Mouse (Mus musculus): ENCODE measurements at regions not wholly inside any gene's neighbourhood (a gene's known extent, or its start where the extent isn't known, plus 50 kb on each side); places are given as distances from the start of the nearest gene placed in this dataset.

DNA sequence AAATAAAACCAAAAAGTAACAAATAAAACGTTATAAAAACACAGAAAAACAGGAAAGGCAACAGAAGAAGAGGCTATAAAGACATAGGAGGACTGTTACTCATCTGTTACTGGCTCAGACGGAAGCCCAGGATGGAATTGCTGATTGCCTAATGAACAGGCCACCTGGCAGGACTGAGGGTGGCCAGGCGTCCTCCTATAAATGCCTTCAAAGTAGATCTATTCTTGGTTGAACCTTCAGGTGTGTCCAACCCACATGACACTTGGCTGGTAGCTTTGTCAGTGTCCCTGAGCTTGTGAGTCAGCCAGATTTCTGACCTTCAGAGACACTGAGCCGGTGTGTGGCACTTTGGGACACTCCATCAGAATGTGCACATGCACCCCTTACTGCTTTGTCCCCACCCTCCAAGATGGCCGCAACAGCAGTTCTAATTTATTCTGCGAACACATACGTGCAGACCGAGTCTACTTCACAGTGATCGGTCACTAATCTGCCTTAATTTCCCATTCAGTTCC is 222.5 kb upstream of the Runx1 start:
- DNase-seq = no peak

DNA sequence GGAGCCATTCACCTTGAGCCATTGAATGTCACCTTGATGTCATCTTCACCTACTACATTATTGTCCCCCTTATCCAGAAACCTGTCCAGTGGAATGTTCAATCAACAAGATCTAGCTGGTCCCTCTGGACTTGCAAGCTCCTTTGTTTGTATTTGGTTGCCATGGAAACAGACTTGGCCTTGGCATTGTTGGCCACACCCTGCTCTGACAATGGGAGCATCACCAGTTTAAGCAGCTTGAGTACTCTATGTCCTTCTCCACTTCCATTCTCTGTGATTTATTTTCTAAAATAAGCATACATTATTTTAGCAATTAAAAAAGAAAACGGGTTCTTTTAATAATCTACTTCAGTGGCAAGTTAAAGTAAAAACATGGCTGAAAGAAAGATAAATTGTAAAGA is 221.6 kb upstream of the Runx1 start:
- DNase-seq = no peak

DNA sequence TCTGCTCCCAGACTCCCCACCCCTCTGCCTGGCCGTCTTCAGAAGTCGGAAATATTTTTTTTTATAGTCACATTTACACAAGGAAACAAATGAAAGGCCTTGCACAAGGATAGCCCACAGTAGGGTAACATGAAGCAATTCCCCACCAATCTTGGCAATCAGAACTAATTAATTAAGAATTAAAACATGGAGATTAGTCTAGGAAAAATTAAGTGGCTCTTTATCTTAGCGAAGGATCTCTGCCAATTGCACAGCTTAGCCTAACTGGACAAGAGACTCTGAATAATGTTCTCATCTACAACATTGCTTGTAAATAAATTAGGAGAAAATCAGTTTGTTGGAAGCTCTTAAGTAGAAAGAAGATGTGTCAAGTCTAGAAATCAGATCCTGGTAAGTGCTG is 220.3 kb upstream of the Runx1 start:
- DNase-seq = no peak

DNA sequence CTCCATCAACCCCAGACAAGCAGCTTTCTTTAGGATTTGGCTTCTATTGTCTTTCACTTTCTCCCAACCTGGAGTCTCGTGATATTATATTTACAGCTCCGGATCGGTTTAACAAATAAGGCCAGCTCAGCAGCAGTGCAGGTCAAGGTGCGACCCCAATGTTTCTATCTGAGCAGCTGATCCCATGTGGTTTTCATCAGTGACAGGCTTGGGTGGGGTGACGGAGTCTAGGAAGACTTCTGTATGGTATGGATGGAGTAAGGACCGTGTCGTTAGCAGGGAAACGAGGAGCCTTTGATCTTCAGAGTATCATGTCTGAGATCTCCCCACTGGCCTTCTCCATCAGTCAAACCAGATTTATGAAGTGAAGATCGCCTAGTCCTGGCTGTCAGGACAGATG is 217.4 kb upstream of the Runx1 start:
- DNase-seq = no peak

DNA sequence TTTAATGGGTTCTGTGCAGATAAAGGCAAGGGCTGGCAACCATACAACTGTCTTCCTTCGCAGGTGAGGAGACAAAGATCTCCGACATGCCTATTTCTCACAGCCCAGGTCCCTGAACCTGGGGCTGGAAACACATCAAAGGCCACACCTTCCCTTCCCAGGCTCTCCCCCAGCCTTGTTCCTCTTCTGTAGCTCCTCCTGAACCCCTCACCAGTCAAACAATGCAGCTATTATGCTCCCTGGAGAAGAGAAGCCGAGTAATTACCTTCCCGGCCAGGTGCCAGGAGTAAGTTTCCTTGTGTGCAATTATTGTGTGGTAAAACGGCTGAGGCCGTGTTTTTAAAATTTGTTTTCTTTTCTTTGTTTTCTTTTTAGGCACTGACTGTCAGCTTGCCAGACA is 217.0 kb upstream of the Runx1 start:
- no peak for DNase-seq

DNA sequence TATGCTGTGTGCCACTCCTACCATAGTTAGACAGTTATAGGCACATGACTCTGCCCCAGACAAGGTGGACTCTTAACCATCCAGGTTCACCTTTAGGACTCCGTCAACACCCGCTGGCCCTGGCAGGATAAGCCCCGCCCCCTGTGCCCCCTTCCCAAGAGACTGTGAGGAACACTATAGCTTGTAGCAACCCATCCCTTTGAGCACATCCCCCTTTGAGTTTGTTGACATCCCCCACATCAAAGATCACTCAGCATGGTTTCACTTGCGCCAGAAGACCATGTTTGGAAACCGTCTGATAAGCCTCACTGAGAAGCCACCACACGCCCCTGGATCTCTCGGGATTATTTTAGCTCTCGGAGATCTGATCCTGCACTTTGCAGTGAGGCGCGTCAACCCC is 216.5 kb upstream of the Runx1 start:
- DNase-seq = no peak

DNA sequence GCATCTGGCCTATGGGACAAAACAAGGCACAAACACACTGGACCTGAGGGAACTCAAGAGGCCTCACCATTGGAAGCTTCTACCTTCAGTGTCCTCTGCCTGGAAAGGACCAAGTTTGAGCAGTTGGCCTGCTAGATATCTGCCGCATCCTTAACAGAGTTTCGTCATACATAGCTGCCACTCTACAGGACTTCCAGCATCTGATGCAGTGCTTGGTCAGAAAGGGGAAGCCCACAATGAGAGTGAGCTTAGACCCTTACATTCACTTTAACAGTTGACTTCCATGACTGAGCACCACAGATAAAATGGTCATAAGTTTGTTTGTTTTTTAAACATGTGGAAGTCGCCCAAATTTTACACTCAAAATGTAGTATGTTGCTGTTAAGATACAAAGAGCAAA is 215.9 kb upstream of the Runx1 start:
- no peak for DNase-seq

DNA sequence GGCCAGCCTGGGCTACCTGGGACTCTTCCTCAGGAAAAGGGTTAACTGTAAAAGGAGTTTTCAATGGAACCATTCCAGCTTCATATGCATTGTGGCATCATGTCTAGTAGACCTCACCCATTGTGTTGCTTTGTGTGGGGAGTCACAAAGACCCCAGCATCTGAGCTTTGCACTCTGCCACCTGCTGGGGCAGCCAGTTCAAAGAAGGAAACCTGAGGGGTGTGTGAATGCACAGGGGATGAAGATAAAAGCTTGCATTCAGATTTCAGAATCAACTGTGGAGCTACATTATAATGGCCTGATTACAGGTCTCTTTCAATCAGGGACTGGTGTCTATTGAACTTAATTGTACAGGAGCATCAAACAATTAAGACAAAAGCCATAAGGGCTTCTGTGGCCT is 215.4 kb upstream of the Runx1 start:
- no peak for DNase-seq

DNA sequence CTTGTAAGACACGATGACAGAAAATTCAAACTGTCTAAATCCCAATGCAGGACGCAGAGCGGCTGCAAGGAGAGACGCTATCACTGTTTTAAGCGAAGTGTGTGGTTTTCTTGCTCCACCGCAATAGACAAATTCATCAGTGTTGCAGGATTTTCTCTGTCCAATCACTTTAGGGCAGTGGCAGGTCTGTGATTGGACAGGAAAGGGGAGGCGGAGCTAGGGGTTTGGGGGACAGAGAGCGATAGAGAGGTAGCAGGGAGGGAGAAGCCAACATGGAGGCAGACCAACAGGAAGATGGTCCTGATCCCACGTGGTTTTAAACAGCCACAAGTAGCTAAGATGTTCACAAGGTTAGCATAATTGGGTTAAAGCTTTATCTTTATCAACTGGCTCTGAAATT is 209.7 kb upstream of the Runx1 start:
- no peak for DNase-seq

DNA sequence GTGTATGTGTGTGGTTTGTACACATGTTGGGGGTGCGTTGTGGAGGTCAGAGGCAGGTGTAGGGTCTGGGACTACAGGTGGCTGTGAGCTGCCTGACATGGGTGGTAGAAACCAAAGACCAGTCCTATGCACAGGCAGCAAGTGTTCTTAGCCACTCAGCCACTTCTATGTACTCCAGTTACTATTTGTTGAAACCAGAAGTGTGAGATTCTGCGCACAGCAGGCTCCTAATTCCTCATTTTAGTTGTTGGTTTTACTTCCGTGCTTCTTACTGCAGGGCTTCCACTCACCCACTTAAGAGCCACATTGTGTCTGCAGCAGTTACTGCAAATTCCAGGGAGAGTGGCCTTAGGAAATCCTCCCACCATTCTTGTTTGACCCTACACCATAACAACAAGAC is 208.0 kb upstream of the Runx1 start:
- peak; percentile 57 for DNase-seq

DNA sequence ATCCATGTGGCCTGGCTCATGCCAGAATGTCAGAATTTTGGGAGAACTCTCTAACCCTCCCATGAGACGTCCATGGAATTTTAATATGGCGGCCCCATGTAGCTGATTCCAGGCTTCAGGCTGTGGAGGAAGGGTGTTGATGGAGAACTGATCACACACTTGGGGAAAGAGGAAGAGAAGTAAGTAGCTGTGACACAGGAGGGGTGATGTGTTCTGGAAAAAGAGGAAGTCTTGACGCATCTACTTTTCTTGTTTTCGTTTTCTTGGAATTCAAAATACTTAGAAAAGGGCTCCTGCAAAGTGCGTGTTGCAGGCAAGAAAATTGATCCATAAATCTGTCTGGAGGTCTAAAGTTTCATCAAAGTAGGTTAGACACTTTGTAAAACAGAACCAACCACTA is 205.7 kb upstream of the Runx1 start:
- peak; percentile 26 for DNase-seq

DNA sequence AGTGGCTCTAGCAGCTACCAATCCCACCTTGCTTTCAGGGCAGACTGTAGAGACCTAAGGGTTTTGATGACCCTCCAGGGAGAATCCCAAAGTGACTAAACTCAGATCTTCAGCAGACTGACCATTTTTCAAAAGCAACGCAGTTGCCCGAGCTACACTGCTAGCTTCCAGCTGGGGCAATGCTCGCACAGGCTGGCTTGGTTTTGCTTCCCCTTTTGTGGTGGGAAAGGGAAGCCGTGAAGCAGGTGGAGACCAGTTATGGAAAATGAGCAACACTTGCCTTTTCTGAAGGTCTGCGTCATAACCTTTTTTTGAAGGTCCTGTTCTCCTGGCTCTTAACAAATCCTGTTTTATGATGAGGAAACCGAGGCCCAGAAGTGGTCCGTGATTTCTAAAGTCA is 202.7 kb upstream of the Runx1 start:
- DNase-seq = peak; percentile 46

DNA sequence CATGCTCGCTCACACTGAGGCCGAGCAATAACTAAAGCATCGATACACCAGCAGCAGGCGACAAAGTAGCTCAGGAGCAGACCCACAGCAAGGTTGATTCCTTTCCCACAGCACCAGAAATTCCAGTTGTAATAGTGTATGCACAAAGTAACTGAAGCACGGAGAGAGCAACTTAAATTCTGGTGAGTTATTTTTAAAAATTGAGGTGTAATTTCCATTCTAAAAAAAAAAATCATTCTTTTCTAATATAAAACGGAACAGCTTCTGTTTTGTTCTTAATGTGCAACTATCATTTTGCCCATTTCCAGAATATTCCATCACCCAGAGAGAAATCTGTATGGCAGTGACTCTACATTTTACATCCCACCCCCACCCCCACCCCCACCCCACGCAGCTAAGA is 202.1 kb upstream of the Runx1 start:
- no peak for DNase-seq

DNA sequence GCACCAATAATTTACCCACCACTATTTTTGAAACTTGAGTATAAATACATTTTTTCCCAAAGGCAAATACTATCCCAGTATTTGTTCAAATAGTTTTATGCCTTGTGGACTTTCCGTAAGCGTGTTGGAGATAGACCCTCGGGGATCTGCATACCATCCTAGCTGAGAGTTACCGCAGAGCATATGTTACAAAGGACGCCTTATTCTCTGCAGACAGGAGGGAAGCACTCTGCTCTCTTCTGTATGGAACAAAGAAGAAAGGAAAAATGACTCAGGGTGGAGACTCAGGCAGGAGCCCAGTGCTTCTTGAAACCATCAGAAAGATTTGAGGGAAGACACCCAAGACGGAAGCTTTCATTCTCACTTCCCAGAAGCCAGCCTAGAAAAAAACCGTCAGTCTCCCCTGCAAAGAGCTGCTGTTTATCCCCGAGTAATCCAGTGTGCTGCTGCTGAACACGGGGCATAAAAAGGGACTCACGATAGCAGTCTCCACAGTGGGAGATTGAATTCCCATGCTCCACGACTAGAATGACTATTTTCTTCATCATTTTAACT is 200.2 kb upstream of the Runx1 start:
- peak; percentile 21 for DNase-seq

DNA sequence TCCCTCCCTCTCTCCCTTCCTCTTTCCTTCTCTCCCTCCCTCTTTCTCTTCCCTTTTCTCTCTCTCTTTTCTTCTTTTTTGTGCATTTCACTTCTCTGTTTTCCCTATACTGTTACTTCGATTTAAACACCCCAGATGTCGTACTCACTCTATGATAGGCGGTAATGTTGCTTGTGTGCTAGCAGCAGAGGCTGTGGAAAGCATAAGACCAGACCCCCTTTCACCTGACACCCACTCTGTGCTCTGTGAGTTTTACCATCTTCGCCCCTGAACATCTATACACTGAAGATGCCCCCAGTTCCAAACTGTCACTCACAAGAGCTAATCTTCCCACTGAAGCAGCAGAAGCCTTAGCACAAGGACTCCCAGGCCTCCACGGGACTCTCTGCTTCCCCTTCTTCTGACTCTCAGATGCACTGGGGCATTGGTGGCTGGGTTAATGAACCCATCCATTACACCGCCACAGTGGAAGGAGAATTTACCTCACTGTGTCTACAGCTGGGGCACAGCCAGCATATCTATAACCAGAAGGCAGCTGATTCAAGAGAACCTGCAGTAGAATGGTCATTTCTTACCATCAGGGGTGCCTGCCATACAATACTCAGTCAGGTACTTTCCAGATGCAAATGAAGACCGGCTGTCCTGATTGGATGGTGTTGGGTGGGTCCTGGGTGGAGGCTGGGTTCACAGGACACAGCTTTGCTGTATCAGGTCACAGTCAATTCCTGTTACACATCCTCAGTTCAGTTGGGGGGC is 194.0 kb upstream of the Runx1 start:
- no peak for DNase-seq

DNA sequence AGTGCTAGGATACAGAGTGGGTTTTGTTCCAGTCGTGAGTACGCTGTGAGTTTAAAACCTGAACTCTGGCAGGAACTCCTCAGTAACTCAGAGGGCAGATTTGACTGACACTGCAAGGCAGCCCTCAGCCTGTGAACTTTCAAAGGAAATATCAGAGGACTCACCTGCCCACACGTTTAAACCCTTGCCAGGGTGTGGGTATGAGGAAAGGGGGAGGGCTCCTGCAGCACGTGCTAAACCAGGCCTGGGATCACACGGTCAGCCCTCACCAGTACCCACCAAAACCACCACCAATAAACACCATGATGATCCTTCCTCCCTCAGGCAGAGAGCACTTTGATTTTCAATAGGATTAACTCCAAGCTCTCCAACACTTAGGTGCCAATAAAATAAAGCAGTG is 192.8 kb upstream of the Runx1 start:
- no peak for DNase-seq

DNA sequence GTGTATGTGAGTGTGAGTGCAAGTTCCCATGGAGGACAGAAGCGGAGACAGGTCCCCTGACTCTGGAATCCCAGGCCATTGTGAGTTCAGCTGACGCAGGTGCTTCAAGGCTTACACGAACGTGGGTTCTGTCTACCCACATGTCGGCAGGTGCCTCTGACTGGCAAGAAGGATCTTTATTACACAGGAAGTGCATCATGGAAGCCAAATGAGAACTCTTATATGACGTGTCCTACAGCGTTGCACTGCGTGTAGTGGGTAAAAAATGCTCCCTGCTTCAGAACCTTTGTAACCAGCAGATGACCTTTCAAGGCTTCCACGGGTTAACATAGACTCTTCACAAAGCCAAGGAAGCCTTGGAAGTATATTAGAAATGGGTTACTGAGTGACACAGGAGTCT is 191.1 kb upstream of the Runx1 start:
- no peak for DNase-seq

DNA sequence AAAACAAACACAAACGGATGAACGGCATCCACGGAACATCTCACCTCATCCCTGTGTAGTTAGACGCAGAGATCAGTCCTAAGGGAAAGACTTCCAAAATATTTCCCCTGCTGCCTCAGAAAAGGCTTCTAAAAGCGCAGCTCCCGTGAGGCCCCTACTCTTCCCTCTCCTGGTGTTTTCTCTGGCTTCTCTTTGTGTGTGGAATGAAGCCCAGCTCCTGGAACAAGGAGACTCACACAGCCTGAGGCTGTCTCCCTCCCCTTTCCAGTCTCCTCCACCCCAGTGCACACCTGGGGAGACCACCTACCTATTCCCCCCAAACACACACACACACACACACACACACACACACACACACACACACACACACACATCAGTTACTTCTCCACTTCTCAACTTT is 189.7 kb upstream of the Runx1 start:
- DNase-seq = no peak

DNA sequence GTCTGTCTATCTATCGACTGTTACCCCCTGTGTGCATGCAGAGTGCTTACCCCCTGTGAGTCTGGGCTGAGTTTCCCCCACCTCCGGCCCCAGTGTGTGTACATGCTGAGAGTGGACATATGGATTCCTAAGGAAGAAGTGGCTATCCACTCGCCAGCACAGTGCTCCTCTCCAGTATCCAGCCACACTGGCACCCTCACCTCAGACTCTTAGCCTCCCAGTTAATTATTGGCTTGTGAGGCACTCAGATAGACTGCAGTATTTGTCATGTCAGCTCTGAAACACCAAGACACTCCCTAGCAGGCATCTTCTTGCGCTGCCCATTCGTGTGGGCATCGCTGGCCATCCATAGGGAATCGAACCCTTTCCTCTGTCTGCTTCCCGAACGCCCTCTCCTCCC is 189.0 kb upstream of the Runx1 start:
- no peak for DNase-seq

DNA sequence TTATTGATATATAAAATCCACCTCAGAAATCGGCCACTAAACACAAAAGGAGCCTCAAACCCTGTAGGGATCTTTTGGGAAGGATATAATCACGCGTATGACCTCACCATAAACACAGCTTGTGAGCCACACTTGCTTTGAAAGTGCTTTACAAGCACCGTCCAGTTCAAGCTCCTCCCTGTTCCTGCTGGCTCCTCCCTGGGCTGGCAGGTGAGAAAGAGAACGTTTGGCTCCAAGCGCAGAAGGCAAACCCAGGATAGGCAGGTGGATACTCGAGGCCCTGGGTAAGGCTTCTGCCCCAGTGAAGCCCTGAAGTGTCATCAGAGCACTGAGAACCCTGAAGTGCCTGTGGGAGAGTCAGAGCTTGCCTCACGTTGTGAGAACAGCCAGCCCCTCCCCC is 187.9 kb upstream of the Runx1 start:
- no peak for DNase-seq

DNA sequence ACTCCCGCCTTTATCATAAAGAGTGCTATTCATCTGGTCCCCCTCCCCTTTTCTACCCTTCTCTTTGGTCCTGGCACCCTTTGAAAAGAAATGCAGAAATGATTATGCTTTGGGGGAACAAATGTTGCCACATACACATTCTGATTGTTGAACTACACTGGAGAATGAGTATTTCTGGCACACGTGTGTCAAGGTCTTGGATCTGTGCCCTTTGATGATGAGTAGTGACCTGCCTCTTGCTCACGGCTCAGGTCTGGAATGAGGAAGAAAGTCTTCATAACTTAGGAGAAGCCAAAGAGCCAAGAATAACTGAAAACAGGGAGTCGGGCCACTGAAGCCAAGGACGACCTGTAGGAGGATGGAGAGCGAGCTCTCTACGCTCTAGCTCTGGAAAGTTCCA is 187.3 kb upstream of the Runx1 start:
- no peak for DNase-seq

DNA sequence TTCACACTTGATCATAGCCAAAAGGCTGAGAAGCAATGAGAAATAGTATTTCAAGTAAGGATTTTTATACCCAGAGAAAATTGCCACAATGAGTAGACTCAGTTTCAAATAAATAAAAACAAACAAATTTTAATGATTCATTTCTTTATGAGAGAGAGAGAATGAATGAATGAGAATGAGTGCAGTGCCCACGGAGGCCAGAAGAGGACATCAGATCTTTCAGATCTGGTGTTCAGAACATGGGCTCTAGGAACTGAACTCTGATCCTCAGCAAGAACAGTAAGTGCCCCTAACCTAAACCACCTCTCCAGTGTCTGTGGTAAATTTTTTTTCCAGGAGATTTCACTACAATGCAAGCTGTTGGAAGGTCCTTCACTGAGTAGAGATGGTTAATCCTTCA is 185.5 kb upstream of the Runx1 start:
- no peak for DNase-seq

DNA sequence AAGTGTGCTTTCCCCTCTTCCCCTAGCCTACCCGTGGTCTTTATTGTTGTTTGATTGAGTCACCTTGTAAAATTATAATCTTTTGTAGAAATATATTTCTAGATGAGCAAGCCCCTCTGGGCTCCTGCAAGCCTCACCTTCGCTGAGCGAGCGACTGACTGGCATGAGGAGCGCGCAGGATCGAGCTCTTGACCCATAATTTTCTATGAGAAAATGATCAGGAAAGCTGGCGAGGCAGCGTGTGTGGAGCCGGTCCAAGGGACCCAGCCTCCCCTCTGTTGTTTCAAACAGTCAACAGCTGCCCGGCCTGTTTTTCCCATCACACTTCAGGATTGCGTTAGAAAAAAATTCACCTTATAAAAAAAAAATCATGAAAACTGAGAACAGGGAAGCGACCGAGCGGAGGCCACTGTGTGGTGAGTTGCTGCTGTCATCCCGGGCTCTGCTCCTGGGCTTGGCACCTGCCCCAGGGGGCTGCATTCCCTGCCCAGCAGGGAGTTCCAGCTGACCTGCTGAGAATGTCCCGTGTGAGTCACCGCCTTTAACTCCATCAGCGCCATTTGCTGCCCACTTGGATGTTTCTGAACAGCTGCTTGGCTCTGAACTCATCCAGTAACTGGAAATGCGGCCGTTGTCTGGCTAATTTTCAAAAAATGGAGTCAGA is 180.5 kb upstream of the Runx1 start:
- peak; percentile 25 for DNase-seq

DNA sequence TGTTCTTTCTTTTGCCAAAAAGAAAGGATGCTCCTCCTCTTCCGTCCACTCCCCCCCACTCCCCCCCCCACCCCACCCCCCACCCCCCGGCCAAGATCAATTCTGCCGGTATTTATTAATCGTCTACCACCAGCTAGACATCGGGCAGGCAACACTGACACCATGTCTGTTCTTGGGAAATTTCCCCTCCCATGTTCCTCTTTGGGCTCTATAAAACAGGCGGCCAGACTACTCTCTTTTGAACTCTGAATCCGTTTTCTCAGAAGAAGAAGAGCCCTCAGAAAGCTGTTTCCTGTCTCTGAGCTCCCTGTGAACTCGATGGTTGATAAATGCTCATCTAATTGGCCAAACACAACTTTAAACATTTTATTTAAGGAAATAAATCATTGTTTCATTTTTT is 179.5 kb upstream of the Runx1 start:
- DNase-seq = no peak

DNA sequence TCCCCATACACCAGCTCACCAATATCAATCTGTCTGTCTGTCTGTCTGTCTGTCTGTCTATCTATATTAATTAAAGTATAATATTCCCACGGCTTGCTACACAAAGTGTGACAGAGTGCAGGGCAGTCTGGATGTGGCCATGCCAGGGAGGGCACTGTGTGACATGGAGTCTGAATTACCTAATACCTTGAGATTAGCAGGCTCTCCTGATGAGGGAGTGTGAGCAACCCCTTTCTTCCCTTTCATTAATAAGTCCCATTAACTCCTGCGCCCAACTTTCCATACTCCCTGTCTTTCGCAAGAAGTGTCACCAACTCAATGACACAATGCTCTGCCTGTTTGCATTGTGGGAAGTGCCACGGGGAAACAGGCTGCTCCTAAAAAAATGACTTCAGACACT is 177.9 kb upstream of the Runx1 start:
- no peak for DNase-seq
